Mouse (Mus musculus): ENCODE data around the gene Map2k3.

- TF ChIP-seq CTCF (IDR thresholded peaks at IDR 0.05) = no peak
- no peak for TF ChIP-seq EP300 (IDR thresholded peaks at IDR 0.05)
These were observed 21.2 kb downstream of the Map2k3 start for GRCm38 (mm10) chr11:60952986-60953385.
